Mouse (Mus musculus) monocyte, adult 5-6 weeks (primary cell): ENCODE results near the gene Trpc4ap. TPM values are rescaled to one million over a fixed set of nuclear protein-coding genes. Genes with fewer than 3 reads are reported as not detected.

ENCODE experiments used
- ATAC-seq: fragments of 153-309, 156-312 bp; replicated peaks from 2 replicates; pipeline ENCODE4 v1.8.0; 2017; ENCODE audit warnings: mild to moderate bottlenecking; ENCODE audit not compliant: low TSS enrichment, insufficient number of reproducible peaks, severe bottlenecking, poor library complexity, low FRiP score
- total RNA-seq: library from RNA; stranded (forward); fragments of 200-1000, 200-491, 200-594 nt; gene quantifications from 3 replicates; pipeline ENCODE4 v1.2.3, GENCODE M21; 2017

Trpc4ap gene
- total RNA-seq, 1 experiment from 2014 or later, result 116 TPM

DNA sequence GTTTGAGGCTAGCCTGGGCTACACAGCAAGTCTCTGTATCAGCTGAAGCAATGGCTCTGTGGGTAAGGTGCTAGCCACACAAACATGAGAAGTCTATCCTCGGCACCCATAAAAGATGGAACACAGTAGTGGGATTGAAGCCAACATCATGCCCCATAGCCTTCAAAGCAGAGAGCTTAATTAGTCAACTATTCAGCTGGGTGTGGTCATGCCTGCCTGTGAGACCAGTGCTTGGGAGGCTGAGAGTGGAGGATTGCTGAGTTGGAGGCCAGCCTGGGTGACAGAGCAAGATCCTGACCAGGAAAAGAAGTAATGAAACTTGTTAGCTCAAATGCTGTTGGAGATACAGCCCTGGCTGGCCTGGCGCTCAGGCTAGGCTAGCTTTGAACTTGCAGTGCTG, 101.3 kb downstream of the Trpc4ap start:
- ATAC-seq, result no peak

DNA sequence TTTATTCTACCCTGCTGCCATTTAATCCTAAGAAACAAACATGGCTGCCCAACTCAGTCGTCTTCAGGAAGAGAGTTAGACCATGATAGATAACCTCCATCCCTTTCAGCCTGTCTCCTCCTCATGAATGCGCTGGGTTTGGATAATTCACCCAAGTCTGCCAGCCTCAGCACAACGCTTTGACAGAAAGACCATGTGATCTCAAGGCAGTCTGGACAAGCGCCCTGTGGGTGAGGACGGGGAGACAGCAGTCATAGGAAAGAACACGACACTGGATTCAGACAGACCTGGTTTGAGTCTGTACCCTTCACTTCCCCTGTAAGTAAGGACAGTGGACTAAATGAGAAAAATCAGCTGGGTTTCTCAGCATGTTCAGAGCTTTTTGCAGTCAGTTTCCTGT, 102.7 kb downstream of the Trpc4ap start:
- no peak for ATAC-seq

DNA sequence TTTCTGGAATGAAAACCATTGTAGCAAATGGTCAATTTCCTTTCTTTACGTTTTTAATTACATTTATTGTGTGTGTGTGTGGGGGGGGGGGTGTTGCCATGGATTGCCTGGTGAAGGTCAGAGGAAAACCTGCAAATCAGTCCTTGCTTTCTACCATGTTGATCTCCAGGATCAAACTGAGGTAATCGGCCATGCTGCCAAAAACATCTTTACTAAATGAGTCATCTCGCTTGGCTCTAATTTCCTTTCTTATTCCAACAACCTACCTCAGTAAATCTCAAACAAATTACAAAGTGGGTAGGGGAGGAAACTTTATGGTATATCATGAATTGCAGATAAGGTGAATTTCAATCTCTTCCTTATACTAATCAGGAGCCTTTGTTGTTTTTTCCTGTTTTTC, 104.0 kb downstream of the Trpc4ap start:
- no peak for ATAC-seq

DNA sequence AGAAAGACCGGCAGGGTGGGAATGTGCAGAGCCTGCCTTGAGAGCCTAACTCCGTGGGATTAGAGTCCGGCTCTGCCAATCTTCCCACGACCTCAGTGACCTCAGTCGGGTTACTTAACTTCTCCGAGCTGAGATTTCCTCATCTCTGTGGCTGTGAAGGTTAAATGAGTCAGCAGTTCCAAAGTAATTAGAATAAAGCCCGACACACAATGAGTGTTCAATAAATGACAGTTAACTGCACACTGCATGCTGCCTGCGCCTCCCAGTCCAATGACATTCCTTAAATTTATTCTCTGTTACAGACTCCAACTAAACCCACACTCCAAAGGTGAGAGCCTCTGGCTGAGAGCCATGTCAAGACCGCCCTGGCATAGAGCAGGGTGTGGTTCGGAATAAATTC, 106.7 kb downstream of the Trpc4ap start:
- ATAC-seq, result peak; percentile 85

DNA sequence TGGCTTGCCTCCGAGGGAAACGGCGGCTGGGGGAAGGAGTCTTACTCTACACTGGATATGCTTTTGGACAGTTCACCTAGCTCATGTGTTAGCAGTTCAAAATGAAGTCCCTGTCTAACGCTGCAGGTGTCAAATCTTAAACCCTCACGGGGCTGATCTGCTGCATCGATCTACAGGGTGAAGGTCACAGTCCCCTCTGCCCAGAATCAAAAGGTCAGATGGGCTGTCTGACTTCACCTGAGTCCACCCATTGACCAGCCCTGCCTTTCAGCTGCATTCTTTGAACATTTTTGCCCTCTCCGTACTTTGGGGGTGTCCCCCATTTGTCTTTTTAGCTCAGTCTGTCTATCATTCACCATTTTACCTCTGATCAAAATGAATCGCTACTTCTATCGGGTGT, 107.1 kb downstream of the Trpc4ap start:
- ATAC-seq, result 0 out of 2 replicates have a peak, but pooled peaks have one; percentile 4

Other genes starting within 250 kb of the Trpc4ap start
- 10.9 to 39.1 TPM (median 15.5 TPM) in 3 replicates for gene Ncoa6, start 218.5 kb downstream of the Trpc4ap start, total RNA-seq
- 29.5 to 53.8 TPM (median 36.7 TPM) in 3 replicates for gene Acss2, start 174.4 kb downstream of the Trpc4ap start, total RNA-seq
- 0.64 to 1.5 TPM (median 1.1 TPM) in 3 replicates for gene Ggt7, start 174.1 kb downstream of the Trpc4ap start, total RNA-seq
- gene Gss, start 99.6 kb downstream of the Trpc4ap start, total RNA-seq, result 30.1 to 47.6 TPM (median 35.5 TPM) in 3 replicates
- gene Myh7b, start 81.2 kb downstream of the Trpc4ap start, total RNA-seq, result not detected in 3 replicates
- 28.7 to 43.2 TPM (median 37.4 TPM) in 3 replicates for gene Edem2, start 37.1 kb upstream of the Trpc4ap start, total RNA-seq
- gene Gm17581, start 43.5 kb upstream of the Trpc4ap start, total RNA-seq, result not detected in 3 replicates
- not detected in 3 replicates for gene Procr, start 58.7 kb upstream of the Trpc4ap start, total RNA-seq
- gene Mmp24, start 83.0 kb upstream of the Trpc4ap start, total RNA-seq, result 0.10 TPM in 1 of 3 replicates, not detected in the others
- gene BC029722, start 127.0 kb upstream of the Trpc4ap start, total RNA-seq, result 8.5 to 10.6 TPM (median 9.7 TPM) in 3 replicates
- gene Eif6, start 134.5 kb upstream of the Trpc4ap start, total RNA-seq, result 38.9 to 84.9 TPM (median 83.4 TPM) in 3 replicates
- gene Fam83c, start 142.5 kb upstream of the Trpc4ap start, total RNA-seq, result not detected in 3 replicates
- gene Uqcc1, start 237.9 kb upstream of the Trpc4ap start, total RNA-seq, result 33.3 to 43.3 TPM (median 37.7 TPM) in 3 replicates
- gene Gm15557, start 248.3 kb upstream of the Trpc4ap start, total RNA-seq, result not detected in 3 replicates